Mouse (Mus musculus) liver, adult 2 months (tissue): ENCODE measurements at regions not wholly inside any gene's neighbourhood (a gene's known extent, or its start where the extent isn't known, plus 50 kb on each side); places are given as distances from the start of the nearest gene placed in this dataset.

Experiments
- CTCF ChIP-seq: fragments of 200-500 bp; IDR thresholded peaks from 2 replicates; pipeline ENCODE4 v1.5.1; 2011; ENCODE audit warnings: low read depth, low read length, control low read depth
- POLR2A ChIP-seq: fragments of 200-500 bp; IDR thresholded peaks from 2 replicates; pipeline ENCODE4 v1.6.1; 2011; ENCODE audit warnings: low read length, control low read depth; ENCODE audit not compliant: insufficient read depth; ENCODE audit errors: extremely low read depth

DNA sequence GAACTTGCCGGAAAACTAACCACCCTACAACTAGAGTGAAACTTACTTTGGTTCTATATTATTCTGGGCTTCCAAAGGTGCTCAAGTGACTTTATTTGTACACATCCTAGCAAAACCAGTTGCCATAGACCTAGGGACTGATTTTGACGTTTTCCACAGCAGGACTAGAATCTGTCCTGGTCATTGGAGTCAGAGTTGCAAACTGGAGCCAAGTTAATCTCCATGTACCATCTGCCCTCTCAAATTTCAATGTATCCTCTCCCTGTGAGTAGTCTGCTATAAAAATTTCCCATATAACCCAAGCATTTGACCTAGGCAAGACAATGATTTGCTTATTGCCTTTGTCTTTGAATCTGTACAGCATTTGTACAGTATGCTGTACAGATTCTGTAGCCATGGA is 252.4 kb downstream of the 9330182O14Rik start:
- TF ChIP-seq CTCF (no peak), POLR2A (no peak)
